Mouse (Mus musculus) layer of hippocampus, adult 9-11 months (tissue): ENCODE measurements around the gene Mrpl39.

Experiments used
- DNase-seq: peaks from one replicate; pipeline ENCODE4 v3.0.0; 2022

Gene Mrpl39

GRCm38 (mm10) chr16:84681991-84682390 is 53.6 kb downstream of the Mrpl39 start:
- no peak for DNase-seq

DNA sequence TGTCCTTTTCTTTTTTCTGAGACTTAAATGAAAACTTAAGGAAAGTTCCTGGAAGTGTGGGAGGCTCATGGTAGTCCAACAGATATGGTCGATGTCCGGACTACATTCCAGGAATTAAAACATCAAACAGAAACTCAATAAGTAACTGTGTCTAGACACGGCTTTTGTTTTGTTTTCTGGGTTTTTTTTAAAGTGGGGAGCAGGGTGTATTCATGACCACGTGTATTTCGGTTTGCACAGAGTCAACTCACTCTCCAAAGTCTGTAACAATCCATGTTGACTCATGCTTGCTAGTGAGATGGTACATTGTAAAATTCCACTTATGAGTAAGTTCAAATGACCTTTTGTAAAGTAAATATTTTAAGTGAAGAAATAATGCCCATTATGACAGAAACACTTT is 54.8 kb downstream of the Mrpl39 start:
- DNase-seq, result no peak

- DNase-seq, result no peak
These were observed 58.2 kb downstream of the Mrpl39 start for GRCm38 (mm10) chr16:84677292-84677691.
